Mouse (Mus musculus): ENCODE measurements at regions not wholly inside any gene's neighbourhood (a gene's known extent, or its start where the extent isn't known, plus 50 kb on each side); places are given as distances from the start of the nearest gene placed in this dataset.
A peak's percentile ranks its signal among the peaks of the same experiment; 100 is the strongest.
"Not testable (repeated sequence)": the region's sequence is repeated elsewhere in the genome, so short reads cannot be mapped to it uniquely, and the experiment has no call there.

GRCm38 (mm10) chr15:14815556-14815955 is 1642.1 kb upstream of the Cdh6 start:
- DNase-seq (ENCODE audit: low spot score) = no peak

GRCm38 (mm10) chr15:14806849-14807248 is 1633.4 kb upstream of the Cdh6 start:
- no peak for DNase-seq (ENCODE audit: low spot score)

- DNase-seq (ENCODE audit: low spot score) = no peak
Observed at GRCm38 (mm10) chr15:14795221-14795620, 1621.7 kb upstream of the Cdh6 start.

GRCm38 (mm10) chr15:14780727-14781126 is 1607.3 kb upstream of the Cdh6 start:
- no peak for DNase-seq (ENCODE audit: low spot score)

DNA sequence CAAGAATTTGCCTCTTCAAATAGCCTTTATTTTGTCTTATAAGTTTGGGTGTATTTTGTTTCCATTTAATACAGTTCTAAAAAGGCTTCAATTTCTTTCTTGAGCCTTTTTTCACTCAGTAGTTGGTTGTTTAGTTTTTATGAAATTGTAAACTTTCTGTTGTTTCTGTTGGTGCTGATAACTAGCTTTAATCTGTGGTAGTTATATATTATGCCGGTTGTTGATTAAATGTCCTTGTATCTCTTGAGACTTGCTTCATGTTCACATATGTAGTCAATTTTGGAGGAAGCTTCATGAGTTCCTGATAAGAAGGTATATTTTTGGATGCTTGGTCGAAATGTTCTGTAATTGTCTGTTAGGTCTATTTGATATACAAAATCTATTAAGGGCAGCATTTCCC is 1568.3 kb upstream of the Cdh6 start:
- no peak for DNase-seq (ENCODE audit: low spot score)

DNA sequence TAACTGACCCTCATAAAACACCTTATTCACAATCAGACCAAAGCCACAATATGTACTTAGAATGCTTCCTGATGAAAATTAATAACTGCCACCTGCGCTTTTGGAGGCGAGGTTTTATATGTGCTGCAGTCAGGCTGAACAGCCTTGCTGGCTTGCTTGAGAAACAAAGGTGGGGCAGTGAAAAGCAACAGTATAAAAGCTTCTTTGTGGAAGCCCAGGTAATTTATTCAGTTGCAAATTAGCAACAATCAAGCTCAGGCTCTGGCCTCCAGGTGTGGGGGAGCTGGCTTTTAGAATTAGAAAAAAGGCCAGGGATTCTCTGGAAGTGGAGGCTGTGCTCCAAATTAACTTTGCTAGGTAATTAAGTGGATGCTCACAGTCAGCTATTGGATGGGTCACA is 1524.5 kb upstream of the Cdh6 start:
- not testable (repeated sequence) for DNase-seq (ENCODE audit: low spot score)

DNA sequence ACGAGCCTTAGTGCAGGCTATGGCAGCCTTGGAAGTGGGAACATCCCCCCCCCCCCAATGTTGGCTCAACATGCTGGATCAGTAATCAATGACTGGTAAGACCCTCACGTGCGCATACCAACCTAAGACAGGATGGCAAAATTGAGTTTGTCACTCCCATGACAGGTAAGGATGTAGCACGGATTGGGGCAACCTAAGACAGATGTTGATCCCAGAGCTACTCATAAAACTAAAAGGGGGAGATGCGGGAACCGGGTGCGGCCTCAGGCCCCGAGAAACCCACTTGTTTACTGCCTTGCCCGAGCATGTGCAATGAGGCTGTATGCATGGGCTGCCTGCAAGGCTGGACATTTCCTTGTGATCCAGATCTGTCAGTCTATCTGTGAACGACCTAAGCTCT is 1523.0 kb upstream of the Cdh6 start:
- DNase-seq (ENCODE audit: low spot score) = no peak

GRCm38 (mm10) chr15:14689141-14689540 is 1515.7 kb upstream of the Cdh6 start:
- DNase-seq (ENCODE audit: low spot score) = no peak

DNA sequence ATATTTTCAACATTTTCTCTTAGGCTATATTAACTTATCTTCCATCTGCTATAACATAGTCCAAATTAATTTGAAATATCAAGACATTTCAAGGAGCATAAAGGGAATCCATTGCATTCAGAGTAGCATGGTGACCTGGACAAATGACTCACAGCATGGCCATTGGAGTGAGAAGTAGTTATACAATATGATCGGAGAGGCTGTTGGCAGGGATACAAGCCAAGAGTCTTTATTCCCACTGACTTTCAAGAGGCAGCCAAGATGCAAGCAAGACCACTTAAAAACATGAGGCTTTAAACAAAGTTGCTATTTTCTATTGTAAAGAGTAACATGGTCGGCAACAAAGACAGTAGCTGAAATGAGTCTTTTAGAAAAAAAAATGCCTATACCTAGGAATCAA is 1468.8 kb upstream of the Cdh6 start:
- no peak for DNase-seq (ENCODE audit: low spot score)

DNA sequence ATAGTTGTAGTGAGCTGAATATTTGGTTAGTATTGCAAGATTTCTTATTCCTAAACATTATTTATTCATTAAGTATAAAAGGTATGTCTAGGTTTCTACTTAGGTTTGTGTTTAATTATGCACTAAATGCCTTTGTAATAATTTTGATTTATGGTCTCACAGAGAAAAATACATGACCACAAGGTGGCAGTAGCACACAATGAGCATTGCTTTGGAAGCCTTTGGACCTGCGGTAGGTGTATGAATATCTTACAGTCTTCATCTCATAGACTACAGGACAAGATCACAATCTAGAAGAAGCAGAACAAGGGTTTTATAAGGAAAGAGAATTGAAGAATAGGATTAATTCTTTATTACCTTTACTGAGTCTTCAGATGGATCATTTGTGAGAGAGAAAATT is 1455.0 kb upstream of the Cdh6 start:
- DNase-seq (ENCODE audit: low spot score) = peak; percentile 68

DNA sequence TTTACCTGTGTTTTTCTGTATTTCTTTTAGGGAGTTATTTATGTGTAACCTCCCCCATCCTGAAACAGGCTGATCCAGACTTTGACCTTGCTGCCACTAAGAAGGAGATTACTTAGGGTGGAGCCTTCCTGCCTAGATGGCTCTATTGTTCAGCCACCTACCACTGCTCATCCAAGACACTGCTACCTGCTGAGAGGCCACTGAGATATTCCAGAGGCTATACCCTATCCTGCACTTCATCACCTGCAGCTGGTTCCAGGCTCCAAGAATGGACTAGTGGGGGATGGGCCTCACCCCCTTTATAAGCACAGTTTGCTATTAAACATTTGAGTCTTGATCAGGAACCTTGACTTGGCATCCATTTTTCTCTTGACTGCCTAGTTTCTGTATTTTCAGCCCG is 1433.2 kb upstream of the Cdh6 start:
- DNase-seq (ENCODE audit: low spot score) = no peak

All from embryo, embryonic 10 days (tissue).